Mouse (Mus musculus) layer of hippocampus, postnatal 14 days (tissue): ENCODE data around the gene Srsf4. TPM values are rescaled to one million over a fixed set of nuclear protein-coding genes. Genes with fewer than 3 reads are reported as not detected.

Experiments used
- DNase-seq, 2 experiments: peaks; one replicate each; pipeline ENCODE4 v3.0.0; 2021 to 2022; ENCODE audit warnings: low spot score in 2 of 2, mixed read lengths in 1 of 2
- long read RNA-seq, 2 experiments: library from polyadenylated mRNA; stranded (forward); transcript quantifications; one replicate each; pipeline ENCODE4 v2.0.0; 2021
- total RNA-seq, 2 experiments: library from RNA; stranded (reverse); gene quantifications; 2 replicates each; pipeline ENCODE4 v1.2.3; 2021

Gene Srsf4
- total RNA-seq = 10 to 100 TPM; 68.6 to 70.3 TPM
- long read RNA-seq, experiment 1, transcript Srsf4-202 (6 exons, 2,257 nt) = major isoform, 68 of 86 reads
- long read RNA-seq, experiment 1, partial matches to known transcripts = 5 of 86 reads
- long read RNA-seq, experiment 1, other reads (novel, unspliced or antisense) = 13 of 86 reads
- long read RNA-seq, experiment 2, transcript Srsf4-202 (6 exons, 2,257 nt) = major isoform, 87 of 113 reads
- long read RNA-seq, experiment 2, partial matches to known transcripts = 4 of 113 reads
- long read RNA-seq, experiment 2, other reads (novel, unspliced or antisense) = 21 of 113 reads

GRCm38 (mm10) chr4:131873293-131874168, at the start of gene Srsf4:
Srsf4 (plus strand) TSS chr4:131873617.
- DNase-seq = peak; percentile 92 to 95

- DNase-seq = no peak
These were observed 48.5 kb upstream of the Srsf4 start for GRCm38 (mm10) chr4:131824939-131825338.

GRCm38 (mm10) chr4:131825830-131826229, 47.6 kb upstream of the Srsf4 start:
- no peak for DNase-seq

GRCm38 (mm10) chr4:131826905-131827304, 46.5 kb upstream of the Srsf4 start:
- no peak for DNase-seq

GRCm38 (mm10) chr4:131829123-131829522, 44.3 kb upstream of the Srsf4 start:
- DNase-seq = no peak

- no peak for DNase-seq
These were observed 41.8 kb upstream of the Srsf4 start for GRCm38 (mm10) chr4:131831546-131832045.

- no peak for DNase-seq
These were observed 40.5 kb upstream of the Srsf4 start for GRCm38 (mm10) chr4:131832759-131833407.

- DNase-seq = peak; percentile 31 to 42
These were observed 39.3 kb upstream of the Srsf4 start for GRCm38 (mm10) chr4:131833971-131834609.

- no peak for DNase-seq
These were observed 37.0 kb upstream of the Srsf4 start for GRCm38 (mm10) chr4:131836351-131836881.

GRCm38 (mm10) chr4:131836891-131837491, 36.4 kb upstream of the Srsf4 start:
- peak in 1 of 2 experiments; percentile 21 for DNase-seq

- peak; percentile 88 to 89 for DNase-seq
These were observed 35.4 kb upstream of the Srsf4 start, which contains the start of gene Ptpru for GRCm38 (mm10) chr4:131837872-131838524. Ptpru (minus strand) TSS chr4:131838288.

- DNase-seq = peak; percentile 91 to 93
These were observed 30.1 kb upstream of the Srsf4 start, which contains the start of gene Mecr for GRCm38 (mm10) chr4:131843290-131843743. Mecr (plus strand) TSS chr4:131843470.

- DNase-seq = no peak
These were observed 27.2 kb upstream of the Srsf4 start for GRCm38 (mm10) chr4:131845991-131846778.

GRCm38 (mm10) chr4:131848082-131848481, 25.3 kb upstream of the Srsf4 start:
- no peak for DNase-seq

GRCm38 (mm10) chr4:131849986-131850638, 23.3 kb upstream of the Srsf4 start:
- DNase-seq = peak in 1 of 2 experiments; percentile 54

- no peak for DNase-seq
These were observed 18.5 kb upstream of the Srsf4 start for GRCm38 (mm10) chr4:131854950-131855349.

GRCm38 (mm10) chr4:131860492-131861340, 12.7 kb upstream of the Srsf4 start:
- peak; percentile 79 to 86 for DNase-seq
